Mouse (Mus musculus): ENCODE results near the gene Fam189b. TPM values are rescaled to one million over a fixed set of nuclear protein-coding genes. Genes with fewer than 3 reads are reported as not detected.
A peak's percentile ranks its signal among the peaks of the same experiment; 100 is the strongest.
"Not testable (repeated sequence)": the region's sequence is repeated elsewhere in the genome, so short reads cannot be mapped to it uniquely, and the experiment has no call there.

The Fam189b gene
- polyA plus RNA-seq, 1 experiment from 2014 or later = 23.5 TPM

DNA sequence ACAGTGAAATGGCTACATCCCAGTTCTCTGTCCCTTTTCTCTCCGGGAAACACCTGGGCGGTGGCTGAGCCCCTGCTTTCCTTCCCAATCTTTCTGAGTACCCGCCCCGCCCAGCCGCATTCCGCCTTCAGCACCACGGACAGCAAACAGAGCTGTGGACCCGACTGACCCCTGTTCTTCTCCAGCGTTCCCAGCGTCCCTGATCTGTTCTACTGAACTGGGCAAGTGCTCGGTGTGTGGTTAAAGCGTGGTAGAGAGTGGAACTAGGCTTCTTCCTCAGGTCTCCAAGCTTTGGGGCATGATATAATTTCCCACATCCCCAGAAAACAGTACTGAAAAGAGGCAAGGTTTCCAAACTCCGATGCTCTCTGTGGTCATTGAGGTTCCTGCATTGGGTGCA is 23.7 kb upstream of the Fam189b start:
- DNase-seq (ENCODE audit: low spot score) (peak; percentile 73), ATAC-seq (replicated peaks; ENCODE audit: low FRiP score, low read depth) (no peak)
- no peaks in the 10 kb centered on the region for H3K27me3 ChIP-seq (ENCODE audit: insufficient read depth, low read length)
- no peak overlapping the region for H3K27ac ChIP-seq
- peak overlapping the region; percentile 53; the same call in 1 of the 2 replicates for H3K4me3 ChIP-seq (replicated peaks; ENCODE audit: low read depth, low read length)
- TF ChIP-seq CTCF (IDR thresholded peaks at IDR 0.05; ENCODE audit: low read depth) = no peak
- no peak overlapping the region for H3K9ac ChIP-seq (ENCODE audit: low read depth, low read length)
- peak overlapping the region; percentile 99 for H3K4me2 ChIP-seq (ENCODE audit: low read length)
- WGBS = 3% methylated on average over 13 of the region's 13 CpGs
- H3K36me3 ChIP-seq (ENCODE audit: insufficient read depth, low read length) = no peaks in the 10 kb centered on the region
- H3K9me3 ChIP-seq (replicated peaks; ENCODE audit: low read length) = no peaks in the 10 kb centered on the region
- H3K4me1 ChIP-seq (replicated peaks; ENCODE audit: insufficient read depth, low read length) = peaks cover 11% of the 10 kb centered on the region; the same call in 1 of the 2 replicates

- H3K27me3 ChIP-seq (ENCODE audit: insufficient read depth, low read length) = no peaks in the 10 kb centered on the region
- under 1% methylated on average over 65 of the region's 66 CpGs for whole genome bisulfite sequencing
- peaks cover 11% of the 10 kb centered on the region; the same call in 1 of the 2 replicates for H3K4me1 ChIP-seq (replicated peaks; ENCODE audit: insufficient read depth, low read length)
- H3K9ac ChIP-seq (ENCODE audit: low read depth, low read length) = peak within 1 kb of the TSS; percentile 50
- peak within 1 kb of the TSS; percentile 53 for H3K4me3 ChIP-seq (replicated peaks; ENCODE audit: low read depth, low read length)
- no peaks in the 10 kb centered on the region for H3K36me3 ChIP-seq (ENCODE audit: insufficient read depth, low read length)
- DNase-seq (ENCODE audit: low spot score) = peak; percentile 76
- H3K9me3 ChIP-seq (replicated peaks; ENCODE audit: low read length) = no peaks in the 10 kb centered on the region
- peak; percentile 70 for ATAC-seq (replicated peaks; ENCODE audit: low FRiP score, low read depth)
- peak; percentile 72 for TF ChIP-seq CTCF (IDR thresholded peaks at IDR 0.05; ENCODE audit: low read depth)
- no peak within 1 kb of the TSS for H3K27ac ChIP-seq
- peak within 1 kb of the TSS; percentile 99 for H3K4me2 ChIP-seq (ENCODE audit: low read length)
Observed at GRCm38 (mm10) chr3:89159616-89160344, 23.2 kb upstream of the Fam189b start, which contains the start of gene Hcn3. Gene Hcn3 (minus strand): TSS chr3:89160196.

GRCm38 (mm10) chr3:89161207-89161606 is 21.7 kb upstream of the Fam189b start:
- H3K27me3 ChIP-seq (ENCODE audit: insufficient read depth, low read length); ATAC-seq (replicated peaks; ENCODE audit: low FRiP score, low read depth); H3K36me3 ChIP-seq (ENCODE audit: insufficient read depth, low read length); H3K9me3 ChIP-seq (replicated peaks; ENCODE audit: low read length); H3K9ac ChIP-seq (ENCODE audit: low read depth, low read length); H3K27ac ChIP-seq; H3K4me2 ChIP-seq (ENCODE audit: low read length); DNase-seq (ENCODE audit: low spot score); H3K4me3 ChIP-seq (replicated peaks; ENCODE audit: low read depth, low read length): not testable (repeated sequence)
- peaks cover 20% of the 10 kb centered on the region for H3K4me1 ChIP-seq (replicated peaks; ENCODE audit: insufficient read depth, low read length)

- H3K27ac ChIP-seq = no peak overlapping the region
- DNase-seq (ENCODE audit: low spot score) = no peak
- no peaks in the 10 kb centered on the region for H3K36me3 ChIP-seq (ENCODE audit: insufficient read depth, low read length)
- H3K27me3 ChIP-seq (ENCODE audit: insufficient read depth, low read length) = no peaks in the 10 kb centered on the region
- no peak overlapping the region for H3K4me3 ChIP-seq (replicated peaks; ENCODE audit: low read depth, low read length)
- TF ChIP-seq CTCF (IDR thresholded peaks at IDR 0.05; ENCODE audit: low read depth) = no peak
- ATAC-seq (replicated peaks; ENCODE audit: low FRiP score, low read depth) = no peak
- H3K9ac ChIP-seq (ENCODE audit: low read depth, low read length) = no peak overlapping the region
- no peak overlapping the region for H3K4me2 ChIP-seq (ENCODE audit: low read length)
- H3K9me3 ChIP-seq (replicated peaks; ENCODE audit: low read length) = no peaks in the 10 kb centered on the region
- peaks cover 21% of the 10 kb centered on the region for H3K4me1 ChIP-seq (replicated peaks; ENCODE audit: insufficient read depth, low read length)
- WGBS = 72% methylated on average over 4 of the region's 4 CpGs
Observed at GRCm38 (mm10) chr3:89161786-89162185, 21.2 kb upstream of the Fam189b start.

DNA sequence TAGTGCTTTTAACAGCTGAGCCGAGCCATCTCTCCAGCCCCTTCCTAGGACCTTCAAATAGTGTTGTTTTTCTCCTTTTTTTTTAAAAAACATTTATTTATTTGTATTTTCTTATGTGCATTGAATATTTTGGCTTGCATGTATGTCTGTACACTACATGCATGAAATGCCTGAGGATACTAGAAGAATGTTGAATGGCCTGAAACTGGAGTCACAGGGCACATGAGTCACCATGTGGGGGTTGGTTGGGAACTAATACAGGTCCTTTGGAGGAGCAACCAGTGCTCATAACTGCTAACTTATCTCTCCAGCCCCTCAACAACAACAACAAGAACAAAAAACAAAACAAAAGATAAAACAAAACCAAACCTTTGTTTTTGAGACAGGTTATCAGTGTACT is 19.8 kb upstream of the Fam189b start:
- Histone ChIP-seq H3K36me3 (ENCODE audit: insufficient read depth, low read length) (peaks cover 5% of the 10 kb centered on the region; the same call in 1 of the 2 replicates), H3K4me2 (ENCODE audit: low read length) (no peak overlapping the region), H3K9ac (ENCODE audit: low read depth, low read length) (no peak overlapping the region), H3K27ac (no peak overlapping the region), H3K4me3 (replicated peaks; ENCODE audit: low read depth, low read length) (no peak overlapping the region), H3K9me3 (replicated peaks; ENCODE audit: low read length) (no peaks in the 10 kb centered on the region), H3K27me3 (ENCODE audit: insufficient read depth, low read length) (no peaks in the 10 kb centered on the region), H3K4me1 (replicated peaks; ENCODE audit: insufficient read depth, low read length) (peaks cover 21% of the 10 kb centered on the region)
- TF ChIP-seq CTCF (IDR thresholded peaks at IDR 0.05; ENCODE audit: low read depth) = no peak
- WGBS = 61% methylated on average over 1 of the region's 1 CpGs
- no peak for ATAC-seq (replicated peaks; ENCODE audit: low FRiP score, low read depth)
- DNase-seq (ENCODE audit: low spot score) = no peak

GRCm38 (mm10) chr3:89163643-89164245 is 19.2 kb upstream of the Fam189b start:
- DNase-seq (ENCODE audit: low spot score) (no peak), ATAC-seq (replicated peaks; ENCODE audit: low FRiP score, low read depth) (no peak)
- Histone ChIP-seq H3K9me3 (replicated peaks; ENCODE audit: low read length) (no peaks in the 10 kb centered on the region), H3K27me3 (ENCODE audit: insufficient read depth, low read length) (no peaks in the 10 kb centered on the region), H3K9ac (ENCODE audit: low read depth, low read length) (peak overlapping the region; percentile 97; the same call in 1 of the 2 replicates), H3K4me2 (ENCODE audit: low read length) (peak overlapping the region; percentile 64), H3K4me3 (replicated peaks; ENCODE audit: low read depth, low read length) (peak overlapping the region; percentile 88), H3K27ac (peak overlapping the region; percentile 98; the same call in 1 of the 2 replicates), H3K36me3 (ENCODE audit: insufficient read depth, low read length) (peaks cover 6% of the 10 kb centered on the region), H3K4me1 (replicated peaks; ENCODE audit: insufficient read depth, low read length) (peaks cover 21% of the 10 kb centered on the region)
- 74% methylated on average over 5 of the region's 5 CpGs for WGBS
- TF ChIP-seq CTCF (IDR thresholded peaks at IDR 0.05; ENCODE audit: low read depth) = no peak

Measured in kidney, postnatal 0 days (tissue).